Mouse (Mus musculus) left cerebral cortex, postnatal 36 days (tissue): ENCODE measurements around the gene Gss. TPM values are rescaled to one million over a fixed set of nuclear protein-coding genes. Genes with fewer than 3 reads are reported as not detected.
"Not testable (repeated sequence)": the region's sequence is repeated elsewhere in the genome, so short reads cannot be mapped to it uniquely, and the experiment has no call there.

ENCODE experiments used
- DNase-seq, 2 experiments: peaks; one replicate each; pipeline ENCODE4 v3.0.0; 2021 to 2022; ENCODE audit warnings: low spot score in 2 of 2, mixed read lengths in 1 of 2
- intact Hi-C: fragments of 180-260 bp; cut with DNase I; formaldehyde crosslinking; loops from one replicate; pipeline ENCODE4 v1.15.1; 2025
- total RNA-seq, 2 experiments: library from RNA; stranded (reverse); gene quantifications; 2 replicates each; pipeline ENCODE4 v1.2.3; 2021

Gss gene
- total RNA-seq, 2 experiments from 2014 or later: 14.1 to 15.7 TPM

DNA sequence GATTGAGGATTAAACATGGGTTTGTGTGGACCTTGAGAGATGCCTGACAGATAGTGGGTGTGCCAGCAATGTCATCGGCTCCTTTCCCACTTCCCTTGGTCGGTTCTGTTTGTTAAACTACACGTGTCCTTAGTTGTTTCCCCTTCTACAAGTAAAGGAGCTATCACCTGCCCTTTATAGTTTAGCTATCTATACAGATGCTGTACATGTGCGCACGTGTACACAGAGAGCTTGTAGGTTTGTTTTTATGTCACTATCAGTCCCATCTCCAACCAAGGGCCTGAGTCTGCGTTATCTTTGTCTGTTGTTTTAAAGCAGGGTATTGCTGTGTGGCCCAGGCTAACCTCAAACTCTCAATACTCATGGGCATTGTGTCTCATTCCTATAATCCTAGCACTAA lies 31.4 kb upstream of the Gss start:
- intact Hi-C loops: no loop called here

DNA sequence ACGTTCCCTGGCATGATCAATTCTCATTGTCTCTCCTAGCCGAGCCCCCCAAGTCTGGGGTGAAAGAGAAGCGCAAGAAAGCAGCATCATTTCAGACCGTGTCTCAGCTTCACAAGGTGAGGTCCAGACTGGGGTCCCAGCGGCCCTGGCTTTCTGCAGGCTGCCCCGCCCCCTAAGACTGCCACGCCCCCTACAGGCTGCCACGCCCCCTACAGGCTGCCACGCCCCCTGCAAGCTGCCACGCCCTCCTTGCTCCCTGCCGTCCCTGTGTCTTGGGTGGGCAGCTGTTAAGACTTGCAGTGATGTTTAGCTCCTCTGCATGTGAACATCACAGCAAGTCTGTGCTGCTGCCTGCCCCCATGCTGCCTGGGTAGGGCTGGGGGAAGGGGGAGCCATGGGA lies 30.0 kb upstream of the Gss start:
- intact Hi-C loops: no loop called here
- no peak for DNase-seq

More for the DNA sequence above, 31.4 kb upstream of the Gss start:
- no peak for DNase-seq

DNA sequence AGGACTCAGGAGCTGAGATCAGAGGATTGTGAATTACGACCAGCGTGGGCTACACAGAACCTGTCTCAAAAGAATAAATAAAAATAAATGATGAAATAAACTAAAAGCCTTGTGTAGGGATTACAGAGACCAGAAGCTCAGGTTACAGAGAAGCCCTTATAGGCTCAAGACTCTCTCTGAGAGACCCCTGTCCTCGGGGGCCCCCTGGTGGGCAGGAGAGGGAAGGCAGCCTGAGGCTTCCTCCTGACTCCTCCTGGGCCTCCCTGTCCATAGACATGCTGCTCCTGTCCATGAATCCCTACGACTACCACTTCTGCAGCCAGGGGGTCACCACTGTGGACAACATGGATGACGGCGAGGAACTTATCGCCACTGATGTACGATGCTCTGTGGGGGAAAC lies 27.2 kb upstream of the Gss start:
- intact Hi-C loops: no loop called here
- DNase-seq: peak; percentile 82 to 84

DNA sequence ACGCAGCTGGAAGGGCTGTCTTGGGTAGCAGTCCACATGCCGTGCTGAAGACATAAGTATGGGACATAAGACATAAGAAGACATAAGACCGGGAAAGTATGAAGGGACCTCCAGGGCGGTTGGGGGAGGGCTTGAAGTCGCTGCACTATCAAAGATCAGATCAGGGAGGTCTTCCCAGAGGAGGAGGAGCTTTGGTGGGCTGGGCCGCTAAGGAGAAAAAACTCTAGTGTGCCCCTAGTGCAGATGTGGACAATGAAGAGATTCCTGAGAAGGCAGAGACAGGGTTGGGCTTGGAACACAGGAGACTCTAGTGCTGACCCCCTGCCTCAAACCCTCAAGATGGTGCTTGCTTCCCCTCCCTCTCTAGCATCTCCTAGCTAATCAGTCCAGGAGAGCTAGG lies 24.4 kb upstream of the Gss start:
- intact Hi-C loops: no loop called here
- no peak for DNase-seq

DNA sequence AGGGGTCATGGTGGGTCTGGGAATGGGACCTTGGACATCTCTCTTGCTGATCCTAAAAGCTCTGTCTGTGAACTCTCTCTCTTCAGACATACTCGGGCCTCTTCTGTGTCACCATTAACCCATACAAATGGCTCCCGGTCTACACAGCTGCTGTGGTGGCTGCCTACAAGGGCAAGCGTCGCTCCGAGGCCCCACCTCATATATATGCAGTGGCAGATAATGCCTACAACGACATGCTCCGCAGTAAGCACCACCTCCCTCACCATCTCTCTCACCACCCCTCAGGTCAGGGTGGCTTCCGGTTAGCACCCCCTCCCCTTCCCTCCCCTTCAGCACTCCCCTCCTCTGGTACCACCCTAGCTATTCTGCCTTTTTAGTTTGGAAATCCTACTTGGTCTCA lies 21.3 kb upstream of the Gss start:
- no peak for DNase-seq
- intact Hi-C loops: no loop called here

DNA sequence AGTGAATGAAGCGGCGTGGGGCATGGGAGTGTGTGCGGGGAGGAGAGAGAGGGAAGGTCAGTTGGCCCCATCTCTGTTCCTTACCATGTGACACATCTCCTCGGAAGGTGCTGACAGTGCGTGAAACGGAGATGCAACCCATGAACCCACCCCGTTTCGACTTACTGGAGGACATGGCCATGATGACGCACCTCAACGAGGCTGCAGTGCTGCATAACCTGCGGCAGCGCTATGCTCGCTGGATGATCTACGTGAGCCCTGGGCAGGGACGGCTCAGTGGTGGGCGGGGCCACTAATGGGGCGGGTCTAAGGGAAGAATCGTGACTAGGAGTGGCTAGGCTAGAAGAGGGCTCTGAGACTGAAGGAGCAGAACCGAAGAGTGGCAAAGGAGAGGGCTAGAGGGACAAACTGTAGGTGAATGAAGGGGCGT lies 20.7 kb upstream of the Gss start:
- intact Hi-C loops: no loop called here
- DNase-seq: peak in 1 of 2 experiments; percentile 43

DNA sequence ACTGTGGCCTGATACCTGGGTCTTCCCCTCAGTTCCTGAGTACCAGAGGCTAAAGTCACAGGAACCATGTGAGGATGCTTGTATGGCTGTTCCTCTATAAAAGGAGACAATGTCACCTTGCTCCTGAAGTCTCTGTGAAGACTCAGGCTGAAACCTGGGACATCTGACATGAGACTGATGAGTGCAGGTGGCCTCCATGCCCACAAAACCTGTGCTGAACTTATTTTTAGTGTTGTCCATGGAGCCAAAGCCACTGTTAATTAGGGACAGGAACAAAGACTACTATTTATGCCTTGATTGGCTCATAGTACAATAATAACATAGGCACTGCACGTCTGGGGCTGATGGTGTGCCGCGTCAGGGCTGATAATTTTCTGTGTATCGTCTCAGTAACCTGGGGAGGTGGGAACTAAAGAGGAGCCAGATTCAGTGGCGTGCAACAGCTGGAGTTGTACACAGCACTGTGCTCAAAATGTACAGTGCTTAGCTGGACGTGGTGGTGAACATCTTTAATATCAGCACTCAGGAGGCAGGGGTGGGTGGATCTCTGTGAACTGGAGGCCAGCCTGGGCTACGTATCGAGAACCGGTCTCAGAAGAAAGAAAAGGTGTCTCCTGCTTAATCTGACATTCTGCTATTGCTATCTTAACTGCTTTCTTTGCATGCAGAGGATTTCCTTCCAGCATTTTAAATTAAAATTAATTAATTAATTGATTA lies 19.4 kb upstream of the Gss start:
- no peak for DNase-seq
- intact Hi-C loops: no loop called here

DNA sequence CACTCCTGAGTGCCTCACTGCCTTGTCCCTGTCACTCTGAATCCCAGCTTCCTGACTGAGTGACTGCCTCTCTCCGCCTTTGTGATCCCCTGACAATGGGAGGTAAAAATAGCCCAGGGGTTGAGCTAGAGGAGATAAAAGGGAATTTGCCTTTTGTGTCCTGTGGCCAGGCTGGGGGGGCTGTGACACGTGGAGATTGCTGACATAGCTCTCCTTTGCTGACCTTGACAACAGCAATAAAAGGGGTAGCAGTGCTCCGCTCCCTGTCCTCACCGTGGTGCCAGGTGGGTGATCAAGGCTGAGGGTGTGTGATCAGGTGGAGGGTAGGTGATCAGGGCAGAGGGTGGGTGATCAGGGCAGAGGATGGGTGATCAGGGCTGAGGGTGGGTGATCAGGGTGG lies 18.4 kb upstream of the Gss start, which contains the start of gene Myh7b:
Gene Myh7b (plus strand): TSS at position 235 of the 400 bp plus-strand sequence.
- intact Hi-C loops: no loop called here
- no peak for DNase-seq

DNA sequence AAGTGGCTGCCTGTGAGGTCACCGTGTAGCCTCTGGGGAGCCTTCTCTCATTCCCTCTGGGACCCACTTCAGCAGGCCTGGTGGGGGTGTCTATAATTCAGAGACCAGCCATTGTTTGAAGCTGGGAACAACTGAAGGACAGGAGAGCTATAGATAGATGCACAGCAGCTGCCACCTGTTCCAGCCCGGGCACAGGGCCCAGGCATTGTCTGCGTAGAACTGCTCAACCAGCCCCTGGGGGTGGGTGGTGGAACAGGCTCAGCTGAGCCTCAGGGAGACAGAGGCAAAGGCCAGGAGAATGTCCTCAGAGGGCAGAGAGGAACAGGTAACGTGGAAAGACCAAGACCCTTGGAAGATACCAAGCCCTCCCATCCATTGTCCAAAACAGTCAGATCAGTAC lies 13.8 kb upstream of the Gss start:
- peak in 1 of 2 experiments; percentile 55 for DNase-seq
- intact Hi-C loops: no loop called here

DNA sequence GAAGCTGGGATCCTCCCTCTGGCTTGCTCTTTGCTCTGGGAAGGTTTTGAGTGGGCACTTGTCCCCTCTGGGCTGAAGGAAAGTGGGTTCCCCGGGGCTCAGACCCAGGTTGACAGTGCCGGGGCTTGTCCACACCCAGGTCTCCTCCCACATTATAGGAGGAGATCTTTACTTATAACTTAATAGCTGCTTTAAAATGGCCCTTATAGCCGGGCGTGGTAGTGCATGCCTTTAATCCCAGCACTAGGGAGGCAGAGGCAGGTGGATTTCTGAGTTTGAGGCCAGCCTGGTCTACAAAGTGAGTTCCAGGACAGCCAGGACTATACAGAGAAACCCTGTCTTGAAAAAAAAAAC lies 12.6 kb upstream of the Gss start:
- intact Hi-C loops, DNase-seq: not testable (repeated sequence)

DNA sequence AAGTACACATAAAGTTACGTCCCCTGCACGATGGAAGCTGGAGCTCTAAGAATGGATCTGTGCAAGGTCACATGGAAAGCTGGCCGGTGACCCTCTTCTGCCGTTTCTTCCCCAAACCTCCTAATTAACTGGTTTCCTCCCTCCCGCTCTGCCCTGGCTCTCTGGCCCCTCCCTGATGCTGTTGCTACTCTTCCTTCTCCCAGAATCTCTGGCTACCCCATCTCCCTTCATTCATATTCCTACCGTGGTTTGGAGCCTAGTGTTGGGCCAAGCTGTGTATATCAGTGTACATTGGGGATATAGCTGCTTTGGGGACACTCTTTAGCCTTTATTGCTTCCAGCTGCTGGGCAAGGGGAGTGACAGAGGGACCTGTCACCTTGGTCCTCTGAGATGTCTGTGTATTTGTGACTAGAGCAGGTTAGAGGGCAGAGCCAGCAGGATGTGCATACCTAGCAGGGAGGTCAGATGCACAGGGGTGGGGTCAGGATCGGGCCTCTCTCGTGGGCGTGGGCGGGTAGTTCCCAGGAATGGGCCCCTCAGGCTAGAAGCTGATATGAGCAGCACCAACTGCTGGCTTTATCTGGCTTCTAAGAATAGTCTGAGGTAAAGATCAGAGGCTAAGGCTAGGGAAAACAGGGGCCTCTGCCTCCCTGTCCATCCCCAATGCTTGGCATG lies 12.1 kb upstream of the Gss start:
- DNase-seq: no peak
- intact Hi-C loops: no loop called here

DNA sequence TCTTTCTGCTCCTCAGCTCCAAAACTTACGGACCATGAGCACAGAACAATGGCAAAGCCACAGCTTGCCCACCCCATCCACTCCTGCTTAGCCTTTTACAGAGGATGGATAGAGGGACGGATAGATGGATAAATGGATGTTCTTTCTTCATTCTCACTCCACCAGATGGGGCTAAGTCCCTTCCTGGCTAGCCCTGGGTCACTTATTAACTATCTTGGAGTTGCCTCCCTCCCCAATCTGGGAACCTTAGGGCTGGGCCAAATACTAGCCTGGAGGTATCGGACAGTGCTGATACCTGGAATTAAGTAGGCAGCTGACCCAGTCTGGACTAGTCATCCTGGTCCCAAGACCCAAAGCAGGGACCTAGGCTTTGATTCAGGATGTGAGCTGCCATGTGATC lies 11.1 kb upstream of the Gss start:
- no peak for DNase-seq
- intact Hi-C loops: no loop called here

DNA sequence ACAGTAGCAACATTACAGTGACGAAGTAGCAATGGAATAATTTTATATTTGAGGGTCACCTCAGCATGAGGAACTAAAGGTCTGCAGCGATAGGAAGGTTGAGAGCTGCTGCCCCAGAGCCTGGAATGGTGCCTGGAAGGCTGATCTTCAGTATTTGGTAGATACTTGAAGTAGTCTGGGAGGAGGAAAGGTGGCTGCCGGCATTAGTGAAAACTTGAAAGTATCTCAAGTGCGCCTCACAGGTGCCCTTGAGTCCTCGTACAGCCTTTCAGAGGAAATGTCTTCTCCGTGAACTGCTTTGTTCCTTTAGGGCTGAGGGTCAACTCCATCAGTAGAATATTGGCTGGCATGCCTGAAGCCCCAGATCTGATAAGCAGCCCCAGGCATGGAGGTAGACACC lies 2.9 kb upstream of the Gss start:
- no peak for DNase-seq
- intact Hi-C loops: no loop called here

DNA sequence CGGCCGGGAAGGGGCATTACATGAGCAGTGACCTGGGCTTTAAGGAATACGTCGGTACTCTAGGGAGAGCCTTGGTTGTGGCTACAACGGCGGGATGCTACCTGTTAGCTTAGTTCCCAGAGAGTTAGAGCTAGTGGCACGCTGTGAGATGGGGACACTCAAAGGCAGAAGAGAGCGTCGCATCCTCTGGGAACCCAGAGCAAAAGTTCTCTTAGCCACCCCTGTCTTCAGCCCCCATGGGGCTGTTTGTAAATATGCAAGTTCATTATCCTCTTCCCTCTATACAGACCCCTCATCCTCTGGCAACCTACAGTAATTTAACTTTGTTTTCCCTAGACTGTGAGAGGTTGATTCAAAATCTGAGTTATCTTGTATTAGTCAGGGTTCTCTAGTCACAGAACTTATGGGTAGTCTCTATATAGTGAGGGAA lies 259 bp upstream of the Gss start:
- no peak for DNase-seq
- intact Hi-C loops: loop anchor here (2.0 kb wide), 1 partner anchor 76 kb away; the partner anchor contains the start of gene Acss2

DNA sequence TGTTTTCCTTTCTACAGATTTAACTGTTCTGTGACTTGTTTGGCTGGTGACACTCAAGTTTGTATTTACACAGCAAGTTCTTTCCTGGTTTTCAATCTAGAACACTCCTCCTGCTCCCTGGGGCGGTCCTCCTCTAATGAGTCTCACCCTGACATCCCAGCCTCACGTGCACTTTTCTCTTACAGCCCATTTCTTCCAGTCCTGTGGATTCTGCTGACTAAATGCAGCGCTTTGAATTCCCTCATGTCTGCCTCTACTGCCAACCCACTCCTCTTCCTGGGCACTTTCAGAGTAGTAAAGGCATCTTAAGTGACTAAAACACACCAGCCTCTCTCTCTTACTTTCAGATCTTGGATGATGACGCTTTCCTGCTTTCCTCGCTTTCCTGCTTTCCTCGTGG lies 934 bp downstream of the Gss start:
- intact Hi-C loops: loop anchor here (2.0 kb wide), 1 partner anchor 75 kb away; the partner anchor contains the start of gene Acss2
- DNase-seq: no peak

DNA sequence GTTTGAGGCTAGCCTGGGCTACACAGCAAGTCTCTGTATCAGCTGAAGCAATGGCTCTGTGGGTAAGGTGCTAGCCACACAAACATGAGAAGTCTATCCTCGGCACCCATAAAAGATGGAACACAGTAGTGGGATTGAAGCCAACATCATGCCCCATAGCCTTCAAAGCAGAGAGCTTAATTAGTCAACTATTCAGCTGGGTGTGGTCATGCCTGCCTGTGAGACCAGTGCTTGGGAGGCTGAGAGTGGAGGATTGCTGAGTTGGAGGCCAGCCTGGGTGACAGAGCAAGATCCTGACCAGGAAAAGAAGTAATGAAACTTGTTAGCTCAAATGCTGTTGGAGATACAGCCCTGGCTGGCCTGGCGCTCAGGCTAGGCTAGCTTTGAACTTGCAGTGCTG lies 1.7 kb downstream of the Gss start:
- intact Hi-C loops: no loop called here
- no peak for DNase-seq

DNA sequence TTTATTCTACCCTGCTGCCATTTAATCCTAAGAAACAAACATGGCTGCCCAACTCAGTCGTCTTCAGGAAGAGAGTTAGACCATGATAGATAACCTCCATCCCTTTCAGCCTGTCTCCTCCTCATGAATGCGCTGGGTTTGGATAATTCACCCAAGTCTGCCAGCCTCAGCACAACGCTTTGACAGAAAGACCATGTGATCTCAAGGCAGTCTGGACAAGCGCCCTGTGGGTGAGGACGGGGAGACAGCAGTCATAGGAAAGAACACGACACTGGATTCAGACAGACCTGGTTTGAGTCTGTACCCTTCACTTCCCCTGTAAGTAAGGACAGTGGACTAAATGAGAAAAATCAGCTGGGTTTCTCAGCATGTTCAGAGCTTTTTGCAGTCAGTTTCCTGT lies 3.1 kb downstream of the Gss start:
- intact Hi-C loops: no loop called here
- DNase-seq: no peak

DNA sequence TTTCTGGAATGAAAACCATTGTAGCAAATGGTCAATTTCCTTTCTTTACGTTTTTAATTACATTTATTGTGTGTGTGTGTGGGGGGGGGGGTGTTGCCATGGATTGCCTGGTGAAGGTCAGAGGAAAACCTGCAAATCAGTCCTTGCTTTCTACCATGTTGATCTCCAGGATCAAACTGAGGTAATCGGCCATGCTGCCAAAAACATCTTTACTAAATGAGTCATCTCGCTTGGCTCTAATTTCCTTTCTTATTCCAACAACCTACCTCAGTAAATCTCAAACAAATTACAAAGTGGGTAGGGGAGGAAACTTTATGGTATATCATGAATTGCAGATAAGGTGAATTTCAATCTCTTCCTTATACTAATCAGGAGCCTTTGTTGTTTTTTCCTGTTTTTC lies 4.5 kb downstream of the Gss start:
- no peak for DNase-seq
- intact Hi-C loops: no loop called here

DNA sequence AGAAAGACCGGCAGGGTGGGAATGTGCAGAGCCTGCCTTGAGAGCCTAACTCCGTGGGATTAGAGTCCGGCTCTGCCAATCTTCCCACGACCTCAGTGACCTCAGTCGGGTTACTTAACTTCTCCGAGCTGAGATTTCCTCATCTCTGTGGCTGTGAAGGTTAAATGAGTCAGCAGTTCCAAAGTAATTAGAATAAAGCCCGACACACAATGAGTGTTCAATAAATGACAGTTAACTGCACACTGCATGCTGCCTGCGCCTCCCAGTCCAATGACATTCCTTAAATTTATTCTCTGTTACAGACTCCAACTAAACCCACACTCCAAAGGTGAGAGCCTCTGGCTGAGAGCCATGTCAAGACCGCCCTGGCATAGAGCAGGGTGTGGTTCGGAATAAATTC lies 7.1 kb downstream of the Gss start:
- intact Hi-C loops: loop anchor here (2.0 kb wide), 1 partner anchor 69 kb away; the partner anchor contains the start of gene Acss2

DNA sequence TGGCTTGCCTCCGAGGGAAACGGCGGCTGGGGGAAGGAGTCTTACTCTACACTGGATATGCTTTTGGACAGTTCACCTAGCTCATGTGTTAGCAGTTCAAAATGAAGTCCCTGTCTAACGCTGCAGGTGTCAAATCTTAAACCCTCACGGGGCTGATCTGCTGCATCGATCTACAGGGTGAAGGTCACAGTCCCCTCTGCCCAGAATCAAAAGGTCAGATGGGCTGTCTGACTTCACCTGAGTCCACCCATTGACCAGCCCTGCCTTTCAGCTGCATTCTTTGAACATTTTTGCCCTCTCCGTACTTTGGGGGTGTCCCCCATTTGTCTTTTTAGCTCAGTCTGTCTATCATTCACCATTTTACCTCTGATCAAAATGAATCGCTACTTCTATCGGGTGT lies 7.5 kb downstream of the Gss start:
- no peak for DNase-seq
- intact Hi-C loops: loop anchor here (2.0 kb wide), 1 partner anchor 68 kb away; the partner anchor contains the start of gene Acss2

More for the DNA sequence above, 7.1 kb downstream of the Gss start:
- no peak for DNase-seq

DNA sequence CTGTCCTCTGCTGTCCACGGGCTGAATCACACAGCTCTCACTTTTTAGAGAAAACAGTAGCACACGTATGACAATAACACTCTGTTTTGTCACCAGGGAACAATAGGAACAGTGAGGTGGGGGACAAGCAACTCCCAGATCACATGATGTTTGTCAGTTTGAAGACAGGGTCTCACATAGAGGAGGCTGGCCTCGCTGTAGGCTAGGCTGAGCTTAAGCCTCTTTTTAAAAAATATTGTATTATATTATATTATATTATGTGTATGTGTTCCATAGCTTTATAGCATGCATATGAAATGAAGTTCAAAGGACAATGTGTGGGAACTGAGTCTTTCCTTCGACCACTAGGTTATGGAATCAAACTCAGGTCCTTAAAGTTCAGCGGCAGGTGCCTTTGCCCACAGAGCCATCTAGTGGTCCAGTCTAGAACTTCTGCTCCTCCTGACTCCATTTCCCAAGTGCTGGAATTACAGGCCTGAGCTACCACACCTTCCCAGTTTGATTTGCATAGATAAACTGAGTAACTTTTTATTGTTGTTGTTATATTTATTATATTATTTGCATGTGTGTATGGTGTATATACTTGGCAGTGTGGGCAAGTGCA lies 8.6 kb downstream of the Gss start:
- intact Hi-C loops: loop anchor here (2.0 kb wide), 1 partner anchor 67 kb away; the partner anchor contains the start of gene Acss2
- peak in 1 of 2 experiments; percentile 25 for DNase-seq
